Mouse (Mus musculus): ENCODE results near the gene Foxp1. TPM values are rescaled to one million over a fixed set of nuclear protein-coding genes. Genes with fewer than 3 reads are reported as not detected.

The Foxp1 gene
- polyA plus RNA-seq, 1 experiment from 2014 or later = 148 TPM

DNA sequence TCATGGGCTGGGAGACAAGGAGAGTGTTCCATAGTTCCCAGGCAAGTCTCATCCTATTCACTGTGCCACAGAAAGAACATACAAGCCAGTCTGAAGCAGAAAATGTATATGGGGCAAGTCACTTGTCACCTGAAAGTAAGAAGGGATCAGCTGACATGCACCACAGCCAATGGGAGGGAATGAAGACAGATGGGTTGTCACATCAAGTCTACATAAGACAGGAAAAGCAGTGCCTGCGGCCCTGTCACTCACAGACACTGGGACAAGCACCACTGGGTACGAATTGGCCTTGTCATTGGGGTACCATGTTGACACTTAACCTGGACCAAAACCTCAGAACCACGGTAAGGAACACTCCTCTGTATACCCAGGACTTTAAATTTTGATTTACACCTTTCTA is 216.8 kb downstream of the Foxp1 start:
- H3K27ac ChIP-seq (replicated peaks; ENCODE audit: low read depth, low read length) = no peak overlapping the region
- DNase-seq (ENCODE audit: low spot score) (no peak), ATAC-seq (replicated peaks; ENCODE audit: insufficient number of reproducible peaks, low FRiP score, low TSS enrichment, low read depth) (no peak)
- 80% methylated on average over 3 of the region's 3 CpGs for WGBS
- H3K36me3 ChIP-seq (replicated peaks; ENCODE audit: control insufficient read depth, insufficient read depth, low read depth, low read length) = no peaks in the 10 kb centered on the region
- no peak overlapping the region for H3K4me3 ChIP-seq (ENCODE audit: low read depth, low read length)
- no peaks in the 10 kb centered on the region for H3K9me3 ChIP-seq (replicated peaks; ENCODE audit: control insufficient read depth, low read length)
- no peaks in the 10 kb centered on the region for H3K27me3 ChIP-seq (ENCODE audit: control insufficient read depth, insufficient read depth, low read length)
- no peak overlapping the region for H3K9ac ChIP-seq (replicated peaks; ENCODE audit: low read length)
- no peak overlapping the region for H3K4me2 ChIP-seq (ENCODE audit: low read depth, low read length)
- H3K4me1 ChIP-seq (ENCODE audit: control insufficient read depth, insufficient read depth, low read length) = no peaks in the 10 kb centered on the region

GRCm38 (mm10) chr6:99305236-99305635 is 217.3 kb downstream of the Foxp1 start:
- Histone ChIP-seq H3K9ac (replicated peaks; ENCODE audit: low read length) (no peak overlapping the region), H3K4me2 (ENCODE audit: low read depth, low read length) (no peak overlapping the region), H3K27ac (replicated peaks; ENCODE audit: low read depth, low read length) (no peak overlapping the region), H3K9me3 (replicated peaks; ENCODE audit: control insufficient read depth, low read length) (no peaks in the 10 kb centered on the region), H3K36me3 (replicated peaks; ENCODE audit: control insufficient read depth, insufficient read depth, low read depth, low read length) (no peaks in the 10 kb centered on the region), H3K4me3 (ENCODE audit: low read depth, low read length) (no peak overlapping the region), H3K27me3 (ENCODE audit: control insufficient read depth, insufficient read depth, low read length) (no peaks in the 10 kb centered on the region), H3K4me1 (ENCODE audit: control insufficient read depth, insufficient read depth, low read length) (no peaks in the 10 kb centered on the region)
- ATAC-seq (replicated peaks; ENCODE audit: insufficient number of reproducible peaks, low FRiP score, low TSS enrichment, low read depth) (no peak), DNase-seq (ENCODE audit: low spot score) (no peak)
- WGBS = 93% methylated on average over 3 of the region's 3 CpGs

GRCm38 (mm10) chr6:99302662-99303435 is 219.7 kb downstream of the Foxp1 start:
- no peaks in the 10 kb centered on the region for H3K9me3 ChIP-seq (replicated peaks; ENCODE audit: control insufficient read depth, low read length)
- H3K4me1 ChIP-seq (ENCODE audit: control insufficient read depth, insufficient read depth, low read length) = no peaks in the 10 kb centered on the region
- ATAC-seq (replicated peaks; ENCODE audit: insufficient number of reproducible peaks, low FRiP score, low TSS enrichment, low read depth) (no peak), DNase-seq (ENCODE audit: low spot score) (no peak)
- 82% methylated on average over 6 of the region's 6 CpGs for WGBS
- no peak overlapping the region for H3K27ac ChIP-seq (replicated peaks; ENCODE audit: low read depth, low read length)
- no peak overlapping the region for H3K4me3 ChIP-seq (ENCODE audit: low read depth, low read length)
- no peak overlapping the region for H3K4me2 ChIP-seq (ENCODE audit: low read depth, low read length)
- H3K36me3 ChIP-seq (replicated peaks; ENCODE audit: control insufficient read depth, insufficient read depth, low read depth, low read length) = no peaks in the 10 kb centered on the region
- no peak overlapping the region for H3K9ac ChIP-seq (replicated peaks; ENCODE audit: low read length)
- no peaks in the 10 kb centered on the region for H3K27me3 ChIP-seq (ENCODE audit: control insufficient read depth, insufficient read depth, low read length)

- no peaks in the 10 kb centered on the region for H3K4me1 ChIP-seq (ENCODE audit: control insufficient read depth, insufficient read depth, low read length)
- H3K4me2 ChIP-seq (ENCODE audit: low read depth, low read length) = no peak overlapping the region
- H3K36me3 ChIP-seq (replicated peaks; ENCODE audit: control insufficient read depth, insufficient read depth, low read depth, low read length) = no peaks in the 10 kb centered on the region
- H3K27me3 ChIP-seq (ENCODE audit: control insufficient read depth, insufficient read depth, low read length) = no peaks in the 10 kb centered on the region
- 68% methylated on average over 8 of the region's 8 CpGs for WGBS
- no peak overlapping the region for H3K4me3 ChIP-seq (ENCODE audit: low read depth, low read length)
- ATAC-seq (replicated peaks; ENCODE audit: insufficient number of reproducible peaks, low FRiP score, low TSS enrichment, low read depth) (no peak), DNase-seq (ENCODE audit: low spot score) (no peak)
- H3K27ac ChIP-seq (replicated peaks; ENCODE audit: low read depth, low read length) = no peak overlapping the region
- no peak overlapping the region for H3K9ac ChIP-seq (replicated peaks; ENCODE audit: low read length)
- H3K9me3 ChIP-seq (replicated peaks; ENCODE audit: control insufficient read depth, low read length) = no peaks in the 10 kb centered on the region
These were observed 220.6 kb downstream of the Foxp1 start for GRCm38 (mm10) chr6:99301923-99302322.

DNA sequence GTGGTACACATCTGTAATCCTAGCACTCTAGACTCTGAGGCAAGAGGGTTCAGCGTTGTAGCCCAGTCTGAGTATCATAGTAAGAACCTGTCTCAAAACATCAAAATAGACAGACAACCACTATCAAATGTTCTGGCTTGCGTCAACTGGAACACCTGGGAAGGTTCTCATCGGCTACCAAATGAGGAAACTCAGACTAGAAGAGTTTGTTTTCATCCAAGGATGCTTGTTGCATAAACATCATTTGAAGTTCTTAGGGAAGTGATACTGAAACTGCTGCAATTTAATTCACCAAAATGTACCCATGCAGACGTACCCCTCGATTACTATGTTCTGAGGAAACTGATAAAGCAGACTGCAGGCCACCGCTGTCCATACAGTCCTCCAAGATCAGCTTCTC is 222.3 kb downstream of the Foxp1 start:
- H3K27me3 ChIP-seq (ENCODE audit: control insufficient read depth, insufficient read depth, low read length) = no peaks in the 10 kb centered on the region
- no peaks in the 10 kb centered on the region for H3K9me3 ChIP-seq (replicated peaks; ENCODE audit: control insufficient read depth, low read length)
- no peak overlapping the region for H3K4me2 ChIP-seq (ENCODE audit: low read depth, low read length)
- H3K9ac ChIP-seq (replicated peaks; ENCODE audit: low read length) = no peak overlapping the region
- H3K4me3 ChIP-seq (ENCODE audit: low read depth, low read length) = no peak overlapping the region
- DNase-seq (ENCODE audit: low spot score) (no peak), ATAC-seq (replicated peaks; ENCODE audit: insufficient number of reproducible peaks, low FRiP score, low TSS enrichment, low read depth) (no peak)
- WGBS = 89% methylated on average over 6 of the region's 6 CpGs
- no peak overlapping the region for H3K27ac ChIP-seq (replicated peaks; ENCODE audit: low read depth, low read length)
- no peaks in the 10 kb centered on the region for H3K4me1 ChIP-seq (ENCODE audit: control insufficient read depth, insufficient read depth, low read length)
- H3K36me3 ChIP-seq (replicated peaks; ENCODE audit: control insufficient read depth, insufficient read depth, low read depth, low read length) = no peaks in the 10 kb centered on the region

DNA sequence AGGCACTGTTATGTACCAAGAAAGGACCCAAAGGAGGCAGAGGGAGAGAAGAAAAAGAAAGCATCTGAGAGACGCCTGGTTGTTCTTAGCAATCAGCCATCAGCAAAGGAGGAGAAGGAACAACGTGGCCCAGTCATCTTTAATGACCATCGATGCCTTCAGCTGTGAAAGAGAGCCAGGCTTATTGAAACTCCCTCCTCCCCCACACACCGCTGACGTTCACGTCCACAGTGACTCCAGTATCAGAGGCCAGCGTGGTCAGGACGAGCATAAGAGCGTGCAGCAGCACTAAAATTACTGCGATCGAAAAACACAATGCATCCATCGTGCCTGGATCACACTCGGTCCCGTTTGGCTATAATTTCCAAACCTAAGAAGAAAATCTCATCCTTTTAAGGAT is 223.3 kb downstream of the Foxp1 start:
- no peak overlapping the region for H3K4me2 ChIP-seq (ENCODE audit: low read depth, low read length)
- no peak for DNase-seq (ENCODE audit: low spot score)
- no peaks in the 10 kb centered on the region for H3K27me3 ChIP-seq (ENCODE audit: control insufficient read depth, insufficient read depth, low read length)
- H3K4me3 ChIP-seq (ENCODE audit: low read depth, low read length) = no peak overlapping the region
- H3K9ac ChIP-seq (replicated peaks; ENCODE audit: low read length) = no peak overlapping the region
- ATAC-seq (replicated peaks; ENCODE audit: insufficient number of reproducible peaks, low FRiP score, low TSS enrichment, low read depth) = no peak
- 81% methylated on average over 14 of the region's 14 CpGs for WGBS
- H3K27ac ChIP-seq (replicated peaks; ENCODE audit: low read depth, low read length) = no peak overlapping the region
- no peaks in the 10 kb centered on the region for H3K36me3 ChIP-seq (replicated peaks; ENCODE audit: control insufficient read depth, insufficient read depth, low read depth, low read length)
- H3K4me1 ChIP-seq (ENCODE audit: control insufficient read depth, insufficient read depth, low read length) = no peaks in the 10 kb centered on the region
- H3K9me3 ChIP-seq (replicated peaks; ENCODE audit: control insufficient read depth, low read length) = no peaks in the 10 kb centered on the region

DNA sequence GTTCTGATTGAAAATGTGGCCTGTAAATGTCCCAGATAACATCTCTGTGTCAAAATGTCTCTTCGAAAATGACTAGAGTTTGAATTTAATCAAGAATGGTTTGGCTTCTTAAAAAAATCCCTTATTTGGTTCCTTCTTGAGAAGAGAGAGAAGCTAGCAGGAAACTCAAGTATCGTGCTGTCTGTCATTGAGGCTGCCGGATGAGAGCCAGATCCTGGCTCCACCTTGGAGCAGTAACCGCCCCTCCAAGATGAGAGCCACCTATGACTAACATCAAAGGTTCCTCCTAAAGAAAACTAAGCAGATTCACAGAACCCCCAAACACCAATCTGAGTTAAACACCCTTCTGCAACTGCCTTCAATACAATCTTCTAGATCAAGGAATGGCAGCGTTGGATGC is 225.0 kb downstream of the Foxp1 start:
- WGBS = 81% methylated on average over 5 of the region's 5 CpGs
- Histone ChIP-seq H3K4me1 (ENCODE audit: control insufficient read depth, insufficient read depth, low read length) (no peaks in the 10 kb centered on the region), H3K27ac (replicated peaks; ENCODE audit: low read depth, low read length) (no peak overlapping the region), H3K4me2 (ENCODE audit: low read depth, low read length) (no peak overlapping the region), H3K9ac (replicated peaks; ENCODE audit: low read length) (no peak overlapping the region), H3K36me3 (replicated peaks; ENCODE audit: control insufficient read depth, insufficient read depth, low read depth, low read length) (no peaks in the 10 kb centered on the region), H3K27me3 (ENCODE audit: control insufficient read depth, insufficient read depth, low read length) (no peaks in the 10 kb centered on the region), H3K4me3 (ENCODE audit: low read depth, low read length) (no peak overlapping the region), H3K9me3 (replicated peaks; ENCODE audit: control insufficient read depth, low read length) (no peaks in the 10 kb centered on the region)
- no peak for ATAC-seq (replicated peaks; ENCODE audit: insufficient number of reproducible peaks, low FRiP score, low TSS enrichment, low read depth)
- DNase-seq (ENCODE audit: low spot score) = no peak

- no peaks in the 10 kb centered on the region for H3K27me3 ChIP-seq (ENCODE audit: control insufficient read depth, insufficient read depth, low read length)
- no peak overlapping the region for H3K9ac ChIP-seq (replicated peaks; ENCODE audit: low read length)
- no peak for ATAC-seq (replicated peaks; ENCODE audit: insufficient number of reproducible peaks, low FRiP score, low TSS enrichment, low read depth)
- no peak for DNase-seq (ENCODE audit: low spot score)
- no peaks in the 10 kb centered on the region for H3K9me3 ChIP-seq (replicated peaks; ENCODE audit: control insufficient read depth, low read length)
- no peaks in the 10 kb centered on the region for H3K4me1 ChIP-seq (ENCODE audit: control insufficient read depth, insufficient read depth, low read length)
- 84% methylated on average over 8 of the region's 8 CpGs for WGBS
- H3K27ac ChIP-seq (replicated peaks; ENCODE audit: low read depth, low read length) = no peak overlapping the region
- no peak overlapping the region for H3K4me2 ChIP-seq (ENCODE audit: low read depth, low read length)
- H3K36me3 ChIP-seq (replicated peaks; ENCODE audit: control insufficient read depth, insufficient read depth, low read depth, low read length) = no peaks in the 10 kb centered on the region
- no peak overlapping the region for H3K4me3 ChIP-seq (ENCODE audit: low read depth, low read length)
These were observed 227.0 kb downstream of the Foxp1 start for GRCm38 (mm10) chr6:99295495-99295894.

Data from embryonic facial prominence, embryonic 11.5 days (tissue).